Mouse (Mus musculus): ENCODE results near the gene 2310022B05Rik. TPM values are rescaled to one million over a fixed set of nuclear protein-coding genes. Genes with fewer than 3 reads are reported as not detected.

The 2310022B05Rik gene
- polyA plus RNA-seq, 1 experiment from 2014 or later, result 46.0 TPM

DNA sequence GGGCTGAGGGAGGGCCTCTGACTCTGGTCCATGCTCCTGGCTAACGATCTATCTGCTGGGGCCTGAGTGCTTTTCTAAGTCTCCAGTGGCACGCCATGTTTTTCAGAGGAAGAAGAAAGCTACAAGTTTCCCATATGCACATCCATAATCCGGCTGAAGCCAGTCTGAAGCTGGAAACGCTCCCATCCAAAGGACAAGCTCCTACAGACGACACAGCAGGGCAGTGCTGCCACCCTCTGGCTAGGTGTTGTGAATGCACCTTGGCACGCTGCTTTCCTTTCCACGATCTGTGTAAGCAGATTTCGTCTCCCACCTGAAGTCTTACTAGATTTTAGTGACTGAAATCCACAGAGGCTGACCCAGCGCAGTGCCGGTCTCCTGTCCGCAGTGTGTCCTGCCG, 14.3 kb upstream of the 2310022B05Rik start:
- Histone ChIP-seq H3K4me3 (ENCODE audit: low read depth, low read length) (no peak overlapping the region), H3K9me3 (ENCODE audit: low read depth, low read length) (no peaks in the 10 kb centered on the region), H3K36me3 (ENCODE audit: insufficient read depth) (peaks cover 62% of the 10 kb centered on the region), H3K4me1 (ENCODE audit: insufficient read depth) (no peaks in the 10 kb centered on the region), H3K27ac (ENCODE audit: low read depth) (no peak overlapping the region; the same call in 1 of the 2 replicates), H3K27me3 (ENCODE audit: insufficient read depth, low read length) (no peaks in the 10 kb centered on the region), H3K4me2 (no peak overlapping the region), H3K9ac (no peak overlapping the region)
- ATAC-seq (ENCODE audit: insufficient read depth), result peak; percentile 83
- TF ChIP-seq CTCF (IDR thresholded peaks at IDR 0.05; ENCODE audit: low read depth), result peak; percentile 98
- DNase-seq, result peak; percentile 94
- 44% methylated on average over 12 of the region's 12 CpGs for WGBS

DNA sequence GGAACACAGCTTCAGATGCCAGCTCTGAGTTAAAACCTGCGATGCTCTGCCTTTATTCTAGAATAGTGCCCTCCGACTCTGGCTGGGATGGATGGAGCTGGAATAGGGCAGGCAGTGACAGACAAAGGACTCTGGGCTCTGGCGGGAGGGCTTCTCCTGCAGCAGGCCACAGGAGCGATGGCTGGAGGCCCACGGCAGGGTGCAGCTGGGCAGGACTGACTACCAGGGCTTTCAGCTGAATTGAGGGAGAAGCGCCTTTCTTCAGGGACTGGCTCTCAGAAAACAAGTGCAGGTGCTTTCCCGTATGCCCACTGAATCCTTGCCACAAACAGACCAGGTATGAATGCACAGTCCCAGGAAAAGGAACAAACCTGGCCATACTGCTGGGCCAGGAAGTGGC, 13.9 kb upstream of the 2310022B05Rik start:
- ATAC-seq (ENCODE audit: insufficient read depth) (no peak), DNase-seq (no peak)
- WGBS, result 89% methylated on average over 7 of the region's 7 CpGs
- H3K9ac ChIP-seq, result no peak overlapping the region
- H3K4me1 ChIP-seq (ENCODE audit: insufficient read depth), result no peaks in the 10 kb centered on the region
- TF ChIP-seq CTCF (IDR thresholded peaks at IDR 0.05; ENCODE audit: low read depth), result no peak
- peaks cover 62% of the 10 kb centered on the region for H3K36me3 ChIP-seq (ENCODE audit: insufficient read depth)
- H3K27ac ChIP-seq (ENCODE audit: low read depth), result no peak overlapping the region; the same call in 1 of the 2 replicates
- H3K9me3 ChIP-seq (ENCODE audit: low read depth, low read length), result no peaks in the 10 kb centered on the region
- no peaks in the 10 kb centered on the region for H3K27me3 ChIP-seq (ENCODE audit: insufficient read depth, low read length)
- no peak overlapping the region for H3K4me3 ChIP-seq (ENCODE audit: low read depth, low read length)
- no peak overlapping the region for H3K4me2 ChIP-seq

GRCm38 (mm10) chr8:124676661-124677060, 13.5 kb upstream of the 2310022B05Rik start:
- DNase-seq (no peak), ATAC-seq (ENCODE audit: insufficient read depth) (no peak)
- peaks cover 58% of the 10 kb centered on the region for H3K36me3 ChIP-seq (ENCODE audit: insufficient read depth)
- no peak for TF ChIP-seq CTCF (IDR thresholded peaks at IDR 0.05; ENCODE audit: low read depth)
- 97% methylated on average over 4 of the region's 4 CpGs for WGBS
- H3K9me3 ChIP-seq (ENCODE audit: low read depth, low read length), result no peaks in the 10 kb centered on the region
- no peaks in the 10 kb centered on the region for H3K27me3 ChIP-seq (ENCODE audit: insufficient read depth, low read length)
- no peaks in the 10 kb centered on the region for H3K4me1 ChIP-seq (ENCODE audit: insufficient read depth)
- no peak overlapping the region for H3K27ac ChIP-seq (ENCODE audit: low read depth)
- no peak overlapping the region for H3K4me2 ChIP-seq
- no peak overlapping the region for H3K9ac ChIP-seq
- H3K4me3 ChIP-seq (ENCODE audit: low read depth, low read length), result no peak overlapping the region

GRCm38 (mm10) chr8:124672345-124672744, 9.2 kb upstream of the 2310022B05Rik start:
- Histone ChIP-seq H3K9ac (no peak overlapping the region), H3K9me3 (ENCODE audit: low read depth, low read length) (no peaks in the 10 kb centered on the region), H3K4me3 (ENCODE audit: low read depth, low read length) (no peak overlapping the region), H3K27me3 (ENCODE audit: insufficient read depth, low read length) (no peaks in the 10 kb centered on the region), H3K4me2 (no peak overlapping the region), H3K36me3 (ENCODE audit: insufficient read depth) (peaks cover 38% of the 10 kb centered on the region), H3K4me1 (ENCODE audit: insufficient read depth) (no peaks in the 10 kb centered on the region), H3K27ac (ENCODE audit: low read depth) (no peak overlapping the region)
- TF ChIP-seq CTCF (IDR thresholded peaks at IDR 0.05; ENCODE audit: low read depth), result no peak
- DNase-seq (no peak), ATAC-seq (ENCODE audit: insufficient read depth) (no peak)
- 93% methylated on average over 2 of the region's 2 CpGs for WGBS

- no peak for TF ChIP-seq CTCF (IDR thresholded peaks at IDR 0.05; ENCODE audit: low read depth)
Measured at GRCm38 (mm10) chr8:124668798-124669197, 5.6 kb upstream of the 2310022B05Rik start.

GRCm38 (mm10) chr8:124664414-124664813, 1.2 kb upstream of the 2310022B05Rik start:
- Histone ChIP-seq H3K4me3 (ENCODE audit: low read depth, low read length) (no peak overlapping the region), H3K4me2 (no peak overlapping the region), H3K9me3 (ENCODE audit: low read depth, low read length) (no peaks in the 10 kb centered on the region), H3K36me3 (ENCODE audit: insufficient read depth) (no peaks in the 10 kb centered on the region), H3K9ac (no peak overlapping the region), H3K4me1 (ENCODE audit: insufficient read depth) (peaks cover 14% of the 10 kb centered on the region), H3K27me3 (ENCODE audit: insufficient read depth, low read length) (no peaks in the 10 kb centered on the region), H3K27ac (ENCODE audit: low read depth) (no peak overlapping the region)
- no peak for TF ChIP-seq CTCF (IDR thresholded peaks at IDR 0.05; ENCODE audit: low read depth)
- DNase-seq (no peak), ATAC-seq (ENCODE audit: insufficient read depth) (no peak)
- WGBS, result 66% methylated on average over 3 of the region's 3 CpGs

More at GRCm38 (mm10) chr8:124668798-124669197, 5.6 kb upstream of the 2310022B05Rik start:
- no peaks in the 10 kb centered on the region for H3K27me3 ChIP-seq (ENCODE audit: insufficient read depth, low read length)
- WGBS, result 71% methylated on average over 3 of the region's 3 CpGs
- no peak overlapping the region for H3K9ac ChIP-seq
- H3K4me2 ChIP-seq, result no peak overlapping the region
- no peaks in the 10 kb centered on the region for H3K9me3 ChIP-seq (ENCODE audit: low read depth, low read length)
- no peak overlapping the region for H3K27ac ChIP-seq (ENCODE audit: low read depth)
- no peak for ATAC-seq (ENCODE audit: insufficient read depth)
- H3K36me3 ChIP-seq (ENCODE audit: insufficient read depth), result peaks cover 21% of the 10 kb centered on the region
- no peak for DNase-seq
- no peak overlapping the region for H3K4me3 ChIP-seq (ENCODE audit: low read depth, low read length)
- no peaks in the 10 kb centered on the region for H3K4me1 ChIP-seq (ENCODE audit: insufficient read depth)

- Histone ChIP-seq H3K9me3 (ENCODE audit: low read depth, low read length) (no peaks in the 10 kb centered on the region), H3K36me3 (ENCODE audit: insufficient read depth) (no peaks in the 10 kb centered on the region), H3K4me2 (peak overlapping the region; percentile 89), H3K27me3 (ENCODE audit: insufficient read depth, low read length) (no peaks in the 10 kb centered on the region), H3K4me1 (ENCODE audit: insufficient read depth) (peaks cover 14% of the 10 kb centered on the region), H3K9ac (no peak overlapping the region; the same call in 1 of the 2 replicates), H3K4me3 (ENCODE audit: low read depth, low read length) (peak overlapping the region; percentile 85), H3K27ac (ENCODE audit: low read depth) (peak overlapping the region; percentile 89)
- 0 out of 2 replicates have a peak, but pooled peaks have one; percentile 12 for ATAC-seq (ENCODE audit: insufficient read depth)
- no peak for TF ChIP-seq CTCF (IDR thresholded peaks at IDR 0.05; ENCODE audit: low read depth)
- WGBS, result 48% methylated on average over 4 of the region's 4 CpGs
- DNase-seq, result peak; percentile 8
Measured at GRCm38 (mm10) chr8:124663874-124664230, 683 bp upstream of the 2310022B05Rik start.
